Mouse (Mus musculus) left cerebral cortex, postnatal 25 days (tissue): ENCODE measurements at regions not wholly inside any gene's neighbourhood (a gene's known extent, or its start where the extent isn't known, plus 50 kb on each side); places are given as distances from the start of the nearest gene placed in this dataset.

Experiments
- DNase-seq, 2 experiments: peaks; one replicate each; pipeline ENCODE4 v3.0.0; 2022; ENCODE audit warnings: low spot score in 2 of 2, mixed read lengths in 1 of 2
- intact Hi-C: fragments of 180-260 bp; cut with DNase I; formaldehyde crosslinking; loops from one replicate; pipeline ENCODE4 v1.15.1; 2025

- intact Hi-C loops: loop anchor here (5.0 to 10.0 kb wide), 2 partner anchors 271 to 1661 kb away; no protein-coding TSS in a partner anchor
Observed at GRCm38 (mm10) chrX:68313486-68313885, 364.9 kb upstream of the Fmr1 start.

More at GRCm38 (mm10) chrX:68313486-68313885, 364.9 kb upstream of the Fmr1 start:
- DNase-seq: peak; percentile 70 to 85
